Mouse (Mus musculus): ENCODE measurements at regions not wholly inside any gene's neighbourhood (a gene's known extent, or its start where the extent isn't known, plus 50 kb on each side); places are given as distances from the start of the nearest gene placed in this dataset.

- Histone ChIP-seq H3K9me3 (ENCODE audit: control insufficient read depth, low read depth, low read length) (no peaks in the 10 kb centered on the region), H3K4me3 (ENCODE audit: low read depth, low read length) (no peak overlapping the region), H3K4me1 (ENCODE audit: control insufficient read depth, insufficient read depth, low read length) (no peaks in the 10 kb centered on the region), H3K36me3 (ENCODE audit: control insufficient read depth, insufficient read depth, low read length) (no peaks in the 10 kb centered on the region), H3K9ac (replicated peaks; ENCODE audit: low read depth, low read length) (no peak overlapping the region), H3K27ac (ENCODE audit: low read length) (no peak overlapping the region), H3K27me3 (ENCODE audit: control insufficient read depth, insufficient read depth, low read length) (no peaks in the 10 kb centered on the region), H3K4me2 (replicated peaks; ENCODE audit: low read depth, low read length) (no peak overlapping the region)
- 66% methylated on average over 10 of the region's 10 CpGs for WGBS
- no peak for ATAC-seq (ENCODE audit: insufficient number of reproducible peaks, insufficient read depth, low FRiP score, low read depth)
These were observed 289.8 kb upstream of the Btbd3 start for GRCm38 (mm10) chr2:137966460-137967076.

- H3K4me2 ChIP-seq (replicated peaks; ENCODE audit: low read depth, low read length), result no peak overlapping the region
- no peaks in the 10 kb centered on the region for H3K9me3 ChIP-seq (ENCODE audit: control insufficient read depth, low read depth, low read length)
- no peaks in the 10 kb centered on the region for H3K27me3 ChIP-seq (ENCODE audit: control insufficient read depth, insufficient read depth, low read length)
- no peak overlapping the region for H3K9ac ChIP-seq (replicated peaks; ENCODE audit: low read depth, low read length)
- H3K27ac ChIP-seq (ENCODE audit: low read length), result no peak overlapping the region
- no peaks in the 10 kb centered on the region for H3K36me3 ChIP-seq (ENCODE audit: control insufficient read depth, insufficient read depth, low read length)
- no peak overlapping the region for H3K4me3 ChIP-seq (ENCODE audit: low read depth, low read length)
- WGBS, result 92% methylated on average over 2 of the region's 2 CpGs
- no peak for ATAC-seq (ENCODE audit: insufficient number of reproducible peaks, insufficient read depth, low FRiP score, low read depth)
- no peaks in the 10 kb centered on the region for H3K4me1 ChIP-seq (ENCODE audit: control insufficient read depth, insufficient read depth, low read length)
These were observed 301.5 kb upstream of the Btbd3 start for GRCm38 (mm10) chr2:137954830-137955229.

GRCm38 (mm10) chr2:137953144-137953543 is 303.2 kb upstream of the Btbd3 start:
- Histone ChIP-seq H3K9me3 (ENCODE audit: control insufficient read depth, low read depth, low read length) (no peaks in the 10 kb centered on the region), H3K27me3 (ENCODE audit: control insufficient read depth, insufficient read depth, low read length) (no peaks in the 10 kb centered on the region), H3K9ac (replicated peaks; ENCODE audit: low read depth, low read length) (no peak overlapping the region), H3K27ac (ENCODE audit: low read length) (no peak overlapping the region), H3K4me1 (ENCODE audit: control insufficient read depth, insufficient read depth, low read length) (no peaks in the 10 kb centered on the region), H3K4me2 (replicated peaks; ENCODE audit: low read depth, low read length) (no peak overlapping the region), H3K36me3 (ENCODE audit: control insufficient read depth, insufficient read depth, low read length) (no peaks in the 10 kb centered on the region), H3K4me3 (ENCODE audit: low read depth, low read length) (no peak overlapping the region)
- no peak for ATAC-seq (ENCODE audit: insufficient number of reproducible peaks, insufficient read depth, low FRiP score, low read depth)
- 73% methylated on average over 2 of the region's 2 CpGs for WGBS

GRCm38 (mm10) chr2:137951942-137952341 is 304.4 kb upstream of the Btbd3 start:
- no peak overlapping the region for H3K9ac ChIP-seq (replicated peaks; ENCODE audit: low read depth, low read length)
- H3K4me3 ChIP-seq (ENCODE audit: low read depth, low read length), result no peak overlapping the region
- no peaks in the 10 kb centered on the region for H3K9me3 ChIP-seq (ENCODE audit: control insufficient read depth, low read depth, low read length)
- H3K27me3 ChIP-seq (ENCODE audit: control insufficient read depth, insufficient read depth, low read length), result no peaks in the 10 kb centered on the region
- H3K4me1 ChIP-seq (ENCODE audit: control insufficient read depth, insufficient read depth, low read length), result no peaks in the 10 kb centered on the region
- H3K36me3 ChIP-seq (ENCODE audit: control insufficient read depth, insufficient read depth, low read length), result no peaks in the 10 kb centered on the region
- 79% methylated on average over 3 of the region's 3 CpGs for WGBS
- ATAC-seq (ENCODE audit: insufficient number of reproducible peaks, insufficient read depth, low FRiP score, low read depth), result no peak
- H3K4me2 ChIP-seq (replicated peaks; ENCODE audit: low read depth, low read length), result no peak overlapping the region
- no peak overlapping the region for H3K27ac ChIP-seq (ENCODE audit: low read length)

GRCm38 (mm10) chr2:137950931-137951330 is 305.4 kb upstream of the Btbd3 start:
- no peaks in the 10 kb centered on the region for H3K9me3 ChIP-seq (ENCODE audit: control insufficient read depth, low read depth, low read length)
- no peaks in the 10 kb centered on the region for H3K4me1 ChIP-seq (ENCODE audit: control insufficient read depth, insufficient read depth, low read length)
- H3K36me3 ChIP-seq (ENCODE audit: control insufficient read depth, insufficient read depth, low read length), result no peaks in the 10 kb centered on the region
- no peak overlapping the region for H3K4me2 ChIP-seq (replicated peaks; ENCODE audit: low read depth, low read length)
- no peak for ATAC-seq (ENCODE audit: insufficient number of reproducible peaks, insufficient read depth, low FRiP score, low read depth)
- no peak overlapping the region for H3K9ac ChIP-seq (replicated peaks; ENCODE audit: low read depth, low read length)
- H3K4me3 ChIP-seq (ENCODE audit: low read depth, low read length), result no peak overlapping the region
- H3K27ac ChIP-seq (ENCODE audit: low read length), result no peak overlapping the region
- H3K27me3 ChIP-seq (ENCODE audit: control insufficient read depth, insufficient read depth, low read length), result no peaks in the 10 kb centered on the region

- Histone ChIP-seq H3K27ac (ENCODE audit: low read length) (no peak overlapping the region), H3K9me3 (ENCODE audit: control insufficient read depth, low read depth, low read length) (no peaks in the 10 kb centered on the region), H3K4me3 (ENCODE audit: low read depth, low read length) (no peak overlapping the region), H3K9ac (replicated peaks; ENCODE audit: low read depth, low read length) (no peak overlapping the region), H3K27me3 (ENCODE audit: control insufficient read depth, insufficient read depth, low read length) (no peaks in the 10 kb centered on the region), H3K4me1 (ENCODE audit: control insufficient read depth, insufficient read depth, low read length) (no peaks in the 10 kb centered on the region), H3K4me2 (replicated peaks; ENCODE audit: low read depth, low read length) (no peak overlapping the region), H3K36me3 (ENCODE audit: control insufficient read depth, insufficient read depth, low read length) (no peaks in the 10 kb centered on the region)
- 5% methylated on average over 7 of the region's 7 CpGs for WGBS
- ATAC-seq (ENCODE audit: insufficient number of reproducible peaks, insufficient read depth, low FRiP score, low read depth), result peak; percentile 56; the same call in 1 of the 2 replicates
These were observed 313.6 kb upstream of the Btbd3 start for GRCm38 (mm10) chr2:137942753-137943152.

GRCm38 (mm10) chr2:137939591-137939990 is 316.8 kb upstream of the Btbd3 start:
- H3K4me2 ChIP-seq (replicated peaks; ENCODE audit: low read depth, low read length), result no peak overlapping the region
- H3K36me3 ChIP-seq (ENCODE audit: control insufficient read depth, insufficient read depth, low read length), result no peaks in the 10 kb centered on the region
- H3K9ac ChIP-seq (replicated peaks; ENCODE audit: low read depth, low read length), result no peak overlapping the region
- no peak for ATAC-seq (ENCODE audit: insufficient number of reproducible peaks, insufficient read depth, low FRiP score, low read depth)
- no peaks in the 10 kb centered on the region for H3K27me3 ChIP-seq (ENCODE audit: control insufficient read depth, insufficient read depth, low read length)
- WGBS, result 73% methylated on average over 3 of the region's 3 CpGs
- no peaks in the 10 kb centered on the region for H3K4me1 ChIP-seq (ENCODE audit: control insufficient read depth, insufficient read depth, low read length)
- H3K4me3 ChIP-seq (ENCODE audit: low read depth, low read length), result no peak overlapping the region
- H3K9me3 ChIP-seq (ENCODE audit: control insufficient read depth, low read depth, low read length), result no peaks in the 10 kb centered on the region
- H3K27ac ChIP-seq (ENCODE audit: low read length), result no peak overlapping the region

GRCm38 (mm10) chr2:137938831-137939480 is 317.4 kb upstream of the Btbd3 start:
- Histone ChIP-seq H3K9me3 (ENCODE audit: control insufficient read depth, low read depth, low read length) (no peaks in the 10 kb centered on the region), H3K27ac (ENCODE audit: low read length) (no peak overlapping the region)
- no peak for ATAC-seq (ENCODE audit: insufficient number of reproducible peaks, insufficient read depth, low FRiP score, low read depth)

GRCm38 (mm10) chr2:137936613-137937012 is 319.8 kb upstream of the Btbd3 start:
- Histone ChIP-seq H3K4me3 (ENCODE audit: low read depth, low read length) (no peak overlapping the region), H3K9ac (replicated peaks; ENCODE audit: low read depth, low read length) (no peak overlapping the region), H3K9me3 (ENCODE audit: control insufficient read depth, low read depth, low read length) (no peaks in the 10 kb centered on the region), H3K36me3 (ENCODE audit: control insufficient read depth, insufficient read depth, low read length) (no peaks in the 10 kb centered on the region), H3K27me3 (ENCODE audit: control insufficient read depth, insufficient read depth, low read length) (no peaks in the 10 kb centered on the region), H3K4me1 (ENCODE audit: control insufficient read depth, insufficient read depth, low read length) (no peaks in the 10 kb centered on the region), H3K27ac (ENCODE audit: low read length) (no peak overlapping the region), H3K4me2 (replicated peaks; ENCODE audit: low read depth, low read length) (no peak overlapping the region)
- 83% methylated on average over 2 of the region's 2 CpGs for WGBS
- ATAC-seq (ENCODE audit: insufficient number of reproducible peaks, insufficient read depth, low FRiP score, low read depth), result no peak

More at GRCm38 (mm10) chr2:137938831-137939480, 317.4 kb upstream of the Btbd3 start:
- no peak overlapping the region for H3K9ac ChIP-seq (replicated peaks; ENCODE audit: low read depth, low read length)
- no peak overlapping the region for H3K4me3 ChIP-seq (ENCODE audit: low read depth, low read length)
- H3K27me3 ChIP-seq (ENCODE audit: control insufficient read depth, insufficient read depth, low read length), result no peaks in the 10 kb centered on the region
- H3K4me1 ChIP-seq (ENCODE audit: control insufficient read depth, insufficient read depth, low read length), result no peaks in the 10 kb centered on the region
- no peaks in the 10 kb centered on the region for H3K36me3 ChIP-seq (ENCODE audit: control insufficient read depth, insufficient read depth, low read length)
- WGBS, result 63% methylated on average over 7 of the region's 7 CpGs
- H3K4me2 ChIP-seq (replicated peaks; ENCODE audit: low read depth, low read length), result no peak overlapping the region
